Mouse (Mus musculus) spleen, adult 2 months (tissue): ENCODE measurements around the gene Aldh1l1.

Experiments used
- CTCF ChIP-seq: fragments of 200-500 bp; IDR thresholded peaks from 2 replicates; pipeline ENCODE4 v1.5.1; 2011; ENCODE audit warnings: mild to moderate bottlenecking, inconsistent platforms; ENCODE audit not compliant: insufficient read depth, insufficient read length, insufficient replicate concordance; ENCODE audit errors: extremely low read depth
- POLR2A ChIP-seq: fragments of 200-500 bp; IDR thresholded peaks from 2 replicates; pipeline ENCODE4 v1.6.1; 2011; ENCODE audit warnings: low read depth, low read length, inconsistent platforms

DNA sequence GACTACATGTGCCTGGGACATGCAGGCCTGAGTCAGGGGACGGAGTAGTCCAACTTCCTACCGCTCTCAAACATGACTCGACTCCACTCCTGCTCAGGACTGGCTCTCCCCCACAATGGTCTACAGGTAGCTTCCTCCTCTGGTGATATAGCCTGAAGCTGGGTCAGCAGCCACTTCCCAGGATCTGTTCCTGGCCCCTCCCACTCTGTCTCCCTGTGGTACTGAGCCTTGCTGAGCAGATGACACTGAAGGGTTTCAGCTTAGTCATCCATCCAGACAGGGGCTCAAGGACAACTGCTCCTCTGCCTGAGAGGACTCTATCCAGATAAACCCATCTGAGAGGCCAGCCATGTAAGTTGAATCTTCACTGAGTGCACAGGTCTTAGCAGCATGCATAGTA lies 81.3 kb downstream of the Aldh1l1 start:
- TF ChIP-seq CTCF, result no peak
- TF ChIP-seq POLR2A, result no peak
